Mouse (Mus musculus): ENCODE data around the gene Csnk1g2.
"Not testable (repeated sequence)": the region's sequence is repeated elsewhere in the genome, so short reads cannot be mapped to it uniquely, and the experiment has no call there.

Csnk1g2 gene

DNA sequence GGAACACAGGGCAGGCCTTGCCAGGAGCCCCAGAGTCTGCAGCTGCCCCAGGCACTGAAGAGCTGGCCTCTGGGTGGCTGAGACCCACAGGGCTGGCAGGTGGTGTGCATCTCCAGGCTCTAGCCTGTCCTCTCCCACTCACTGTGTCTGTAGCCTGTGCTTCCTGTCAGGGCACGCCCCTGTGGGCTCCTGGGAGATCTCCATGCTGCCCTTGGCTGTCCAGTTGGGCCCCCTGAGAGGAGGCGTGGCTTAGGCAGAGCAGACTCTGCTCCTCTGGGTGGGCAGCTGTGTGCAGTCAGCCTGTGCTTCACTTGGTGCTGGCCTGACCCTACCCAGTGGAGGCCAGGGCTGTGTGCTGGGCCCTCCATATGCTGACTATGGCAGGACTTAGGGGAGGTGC is 5.0 kb downstream of the Csnk1g2 start:
- DNase-seq: no peak

DNA sequence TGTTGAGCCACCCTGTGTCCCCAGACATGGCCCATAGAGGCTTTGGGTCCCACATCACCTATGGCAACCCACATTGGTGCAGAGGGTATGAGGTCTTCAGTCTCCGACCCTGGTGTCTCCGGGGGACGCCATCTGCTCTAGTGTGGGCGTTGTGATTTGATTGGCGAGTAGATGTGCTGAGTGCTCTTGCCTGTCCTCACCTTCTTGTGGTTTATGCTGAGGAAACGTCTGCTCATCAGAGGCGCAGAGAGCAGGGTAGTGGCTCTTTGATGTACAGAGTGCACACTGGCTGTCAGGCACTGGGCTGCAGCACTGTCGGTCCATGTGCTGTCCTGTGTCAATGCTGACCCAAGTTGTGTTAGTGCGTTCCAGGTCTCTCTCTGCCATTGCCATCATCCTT is 6.3 kb downstream of the Csnk1g2 start:
- DNase-seq: no peak

DNA sequence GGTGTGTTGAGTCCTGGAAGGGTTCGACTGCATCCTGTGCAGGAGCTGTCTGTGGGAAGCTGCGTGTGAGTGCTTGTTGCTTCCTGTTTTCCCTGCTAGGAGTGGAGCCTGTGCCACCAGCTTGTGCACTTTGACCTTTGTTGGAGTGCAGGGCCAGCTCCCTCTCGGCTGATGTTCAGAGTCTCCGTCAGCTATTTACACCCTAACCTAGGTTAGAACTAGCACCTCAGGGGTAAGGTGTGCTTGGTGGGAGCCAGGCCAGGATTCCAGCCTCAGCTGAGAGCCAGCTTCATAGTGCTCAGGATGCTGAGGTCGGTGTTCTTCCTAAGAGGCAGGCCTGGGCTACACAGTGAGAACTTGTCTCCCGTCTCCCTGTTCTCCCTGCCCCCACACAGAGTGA is 12.7 kb downstream of the Csnk1g2 start:
- DNase-seq: no peak

DNA sequence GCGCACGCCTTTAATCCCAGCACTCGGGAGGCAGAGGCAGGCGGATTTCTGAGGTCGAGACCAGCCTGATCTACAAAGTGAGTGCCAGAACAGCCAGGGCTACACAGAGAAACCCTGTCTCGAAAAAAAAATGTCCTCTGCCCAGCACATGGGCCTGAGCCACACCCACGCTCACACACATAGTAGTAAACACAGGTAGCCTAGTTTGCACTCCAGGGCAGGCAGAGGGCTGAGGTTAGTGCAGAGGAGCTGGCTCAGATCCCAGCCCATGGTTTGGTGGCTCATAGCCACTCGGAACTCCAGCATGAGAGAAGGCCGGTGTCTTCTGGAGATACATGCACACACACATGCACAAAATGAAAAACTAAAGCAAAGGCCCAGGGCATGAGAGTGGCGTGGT is 24.3 kb downstream of the Csnk1g2 start:
- DNase-seq: no peak

DNA sequence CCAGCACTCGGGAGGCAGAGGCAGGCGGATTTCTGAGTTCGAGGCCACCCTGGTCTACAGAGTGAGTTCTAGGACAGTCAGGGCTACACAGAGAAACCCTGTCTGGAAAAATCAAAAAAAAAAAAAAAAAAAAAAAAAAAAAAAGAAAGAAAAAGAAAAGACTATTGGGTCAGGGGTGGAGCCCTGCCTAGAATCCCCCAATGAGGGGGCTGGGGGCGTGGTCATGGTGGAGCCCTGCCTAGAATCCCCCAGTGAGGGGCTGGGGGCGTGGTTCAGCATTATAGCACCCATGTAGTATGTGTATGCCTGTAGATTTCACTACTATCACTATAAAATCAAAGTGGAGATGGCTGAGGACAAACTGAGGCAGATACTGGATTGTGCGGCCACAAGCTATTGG is 27.3 kb downstream of the Csnk1g2 start:
- DNase-seq: not testable (repeated sequence)

DNA sequence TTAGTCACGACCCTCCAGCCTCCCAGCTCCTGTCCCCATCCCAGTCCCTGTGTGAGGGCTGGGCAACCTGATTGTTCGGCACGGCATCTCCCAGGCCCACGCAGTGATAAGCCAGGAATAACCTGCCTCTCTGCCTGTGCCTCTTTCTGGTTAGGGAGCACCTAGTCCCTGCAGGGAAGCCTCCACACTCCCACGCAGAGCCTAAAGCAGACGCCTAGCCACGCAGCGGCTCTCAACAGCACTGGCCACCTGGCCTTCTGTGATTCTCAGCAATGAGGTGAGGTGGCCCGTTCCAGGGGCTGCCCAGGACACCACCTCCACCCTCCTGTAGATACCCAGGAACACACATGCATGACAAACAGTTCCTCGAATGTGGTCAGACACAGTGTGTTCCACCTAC is 27.8 kb downstream of the Csnk1g2 start:
- no peak for DNase-seq

DNA sequence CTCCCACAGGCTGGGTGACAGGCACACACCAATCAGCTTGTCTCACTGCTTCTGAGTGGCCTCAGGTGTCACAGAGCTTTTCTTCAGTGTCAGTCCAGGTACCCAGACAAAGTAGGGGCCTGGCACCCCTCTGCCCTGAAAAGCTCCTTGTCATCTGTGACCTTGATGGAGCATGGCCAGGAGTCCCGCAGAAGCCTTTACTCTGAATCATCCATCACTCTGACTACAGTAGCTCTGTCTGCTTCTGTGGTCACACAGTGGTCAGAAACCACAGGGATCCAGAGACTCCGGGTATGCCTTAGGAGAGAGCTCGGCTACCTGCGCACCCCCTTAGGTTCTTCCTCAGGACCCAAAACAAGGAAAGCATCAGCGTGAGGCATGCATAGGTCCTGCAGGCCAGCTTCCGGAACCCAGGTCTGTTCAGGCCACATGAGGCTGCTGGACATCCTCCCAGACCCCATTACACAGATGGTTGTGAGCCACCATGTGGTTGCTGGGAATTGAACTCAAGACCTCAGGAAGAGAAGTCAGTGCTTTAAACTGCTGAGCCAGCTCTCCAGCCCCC is 30.6 kb downstream of the Csnk1g2 start:
- DNase-seq: no peak

DNA sequence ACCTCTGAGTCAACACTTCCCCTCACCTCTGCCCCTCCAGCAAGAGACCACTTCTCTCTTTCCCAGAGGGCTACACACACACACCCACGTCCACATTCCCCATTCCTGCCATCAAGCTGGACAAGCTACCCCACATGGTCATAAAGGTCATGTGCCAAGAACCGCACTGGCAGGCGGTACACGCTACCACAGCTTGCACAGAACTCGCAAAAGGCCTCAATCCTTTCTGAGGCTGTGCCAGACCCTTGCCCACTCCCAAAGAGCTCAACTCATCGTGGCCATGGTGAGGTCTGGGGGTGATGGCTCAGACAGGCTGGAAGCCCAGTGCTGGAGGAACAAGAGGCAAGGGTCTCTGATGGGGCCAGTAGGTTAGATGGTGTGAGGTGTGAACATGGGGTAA is 32.2 kb downstream of the Csnk1g2 start:
- peak; percentile 43 for DNase-seq

DNA sequence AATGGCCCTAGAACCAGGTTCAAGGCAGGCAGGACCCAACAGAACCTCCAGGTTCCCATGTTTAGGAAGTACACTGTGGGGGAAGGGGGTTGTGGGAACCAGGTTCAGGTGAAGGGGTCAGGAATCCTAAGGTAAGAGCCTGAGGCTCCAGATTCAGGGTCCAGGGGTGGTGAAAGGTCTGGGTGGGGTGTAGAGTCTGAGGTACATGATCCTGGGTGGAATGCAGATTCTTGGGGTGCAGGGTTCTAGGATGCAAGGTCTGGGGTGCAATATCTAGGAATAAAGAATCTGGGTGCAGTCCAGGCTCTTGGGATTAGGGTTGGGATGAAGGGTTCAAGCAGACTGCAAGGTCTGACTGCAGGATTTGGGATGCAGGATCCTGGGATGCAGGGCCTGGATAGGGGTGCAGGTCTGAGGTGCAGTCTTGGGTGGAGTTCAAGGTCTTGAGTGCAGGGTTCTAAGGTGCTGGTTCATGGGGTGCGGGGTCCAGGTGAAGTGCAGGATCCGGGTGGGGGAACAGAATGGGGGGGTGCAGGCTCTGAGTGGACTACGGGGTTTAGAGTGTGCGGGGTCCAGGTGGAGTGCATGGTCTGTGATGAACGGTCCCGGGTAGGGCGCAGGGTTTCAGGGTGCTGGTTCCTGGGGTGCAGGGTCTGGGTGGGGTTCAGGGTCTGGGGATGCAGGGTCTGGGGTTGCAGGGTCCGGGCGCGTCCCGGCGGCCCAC is 32.9 kb downstream of the Csnk1g2 start:
- DNase-seq: no peak

DNA sequence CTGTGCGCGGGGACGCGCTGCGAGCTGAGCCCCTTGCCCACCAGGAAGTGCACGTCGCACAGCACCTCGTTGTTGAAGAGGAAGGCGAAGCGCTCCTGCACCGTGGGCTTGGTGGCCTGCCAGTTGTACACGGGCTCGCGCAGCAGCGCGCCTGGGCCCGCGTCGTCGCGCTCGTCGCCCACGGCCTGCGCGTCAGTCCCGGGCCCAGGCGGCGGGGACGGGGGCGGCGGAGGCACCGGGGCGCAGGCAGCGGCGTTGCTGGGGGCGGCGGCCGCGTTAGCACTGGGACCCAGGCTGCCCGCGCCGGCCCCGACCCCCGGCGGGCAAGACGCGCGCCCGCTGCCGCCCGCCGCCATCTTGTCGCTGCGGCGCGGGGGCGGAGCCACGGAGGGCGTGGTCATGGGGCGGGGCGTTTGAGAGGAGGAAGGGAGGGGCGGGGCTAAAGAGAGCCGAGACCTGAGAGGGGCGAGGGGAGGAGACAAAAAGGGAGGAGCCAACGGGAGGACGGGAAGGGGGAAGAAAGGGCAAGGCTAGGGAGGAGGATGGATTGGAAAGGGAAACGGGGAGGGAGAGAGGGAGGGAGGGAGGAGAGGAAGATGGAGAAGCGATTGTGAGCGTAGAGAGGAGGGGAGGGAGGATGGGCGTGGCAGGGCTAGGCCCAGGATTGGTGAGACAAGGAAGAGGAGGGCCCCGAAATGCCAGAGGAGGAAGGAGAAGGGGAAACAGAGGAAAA is 33.7 kb downstream of the Csnk1g2 start:
- peak; percentile 95 for DNase-seq

DNA sequence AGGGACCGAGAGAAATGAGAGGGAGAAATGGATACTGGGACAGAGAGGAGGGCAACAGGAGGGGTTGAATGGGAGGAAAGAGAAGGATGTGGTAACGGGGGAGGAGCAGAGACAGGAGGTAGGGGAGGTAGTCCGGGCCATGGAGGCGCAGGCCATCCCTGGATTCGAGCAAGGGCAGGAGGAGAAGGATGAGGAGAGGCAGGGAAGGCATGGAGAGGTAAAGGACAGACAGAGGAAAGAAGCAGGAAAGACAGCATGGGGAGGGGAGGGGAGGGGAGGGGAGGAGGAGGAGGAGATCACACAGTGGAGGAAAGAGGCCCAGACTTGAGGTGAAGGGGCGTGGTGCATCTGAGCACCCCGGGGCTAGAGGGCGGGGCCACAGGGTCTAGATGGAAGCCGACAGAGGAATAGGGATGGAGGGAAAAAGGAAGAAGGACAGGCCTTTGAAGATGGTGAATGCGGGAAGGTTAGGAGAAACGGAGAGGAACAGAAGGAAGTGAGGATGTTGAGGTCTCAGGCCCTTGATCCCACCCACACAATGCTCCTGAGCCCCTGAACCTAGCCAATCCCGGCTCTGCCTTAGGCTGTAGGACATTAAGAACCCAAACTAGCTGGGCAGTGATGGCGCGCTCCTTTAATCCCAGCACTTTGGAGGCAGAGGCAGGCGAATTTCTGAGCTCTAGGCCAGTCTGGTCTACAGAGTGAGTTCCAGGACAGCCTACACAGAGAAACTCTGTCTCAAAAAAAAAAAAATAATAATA is 34.4 kb downstream of the Csnk1g2 start, which contains the start of gene Btbd2:
Gene Btbd2, minus strand, starts transcription at position 209 of the 761 bp plus-strand sequence.
- peak; percentile 53 for DNase-seq

DNA sequence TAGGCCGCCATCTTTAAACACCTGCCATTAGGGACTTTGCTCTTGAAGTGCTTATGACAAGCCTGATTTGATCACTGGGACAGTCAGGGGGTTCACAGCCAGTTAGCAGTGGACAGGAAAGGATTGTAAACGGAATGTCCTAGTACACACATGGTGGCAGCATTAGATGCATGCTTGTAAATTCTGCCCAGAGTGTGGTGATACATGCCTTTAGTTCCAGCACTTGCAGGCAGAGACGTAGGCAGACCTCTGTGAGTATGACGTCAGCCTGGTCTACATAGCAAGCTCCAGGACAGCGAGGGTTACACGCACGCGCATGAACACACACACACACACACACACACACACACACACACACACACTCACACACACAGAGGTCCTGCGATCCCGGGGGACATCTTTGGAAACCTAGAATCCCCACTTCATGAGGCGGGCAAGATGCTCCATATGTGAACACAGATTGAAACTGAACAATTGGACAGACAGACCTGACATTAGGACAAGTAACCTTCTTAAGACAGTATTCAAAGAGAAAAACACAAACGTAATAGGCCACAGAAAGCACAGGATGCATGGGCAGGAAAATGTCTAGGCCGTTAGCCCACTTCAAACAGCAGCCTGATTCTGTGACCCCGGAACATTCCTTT is 35.7 kb downstream of the Csnk1g2 start:
- no peak for DNase-seq

DNA sequence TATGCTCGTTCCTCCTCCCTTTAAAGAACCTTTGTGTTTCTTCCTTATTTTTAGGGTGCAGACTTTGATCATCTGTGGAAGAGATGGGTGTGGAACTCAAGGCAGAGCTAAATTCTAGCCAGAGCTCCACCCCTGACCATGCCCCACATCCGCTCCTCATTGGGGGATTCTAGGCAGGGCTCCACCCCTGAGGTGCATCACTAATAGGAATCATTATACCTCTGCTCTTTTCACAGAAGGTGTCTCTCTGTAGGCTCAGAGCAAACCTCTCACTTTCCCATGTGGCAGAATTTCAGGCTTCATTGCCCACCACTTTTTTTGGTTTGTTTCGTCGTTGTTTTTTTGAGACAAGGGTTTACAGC is 36.2 kb downstream of the Csnk1g2 start:
- no peak for DNase-seq

DNA sequence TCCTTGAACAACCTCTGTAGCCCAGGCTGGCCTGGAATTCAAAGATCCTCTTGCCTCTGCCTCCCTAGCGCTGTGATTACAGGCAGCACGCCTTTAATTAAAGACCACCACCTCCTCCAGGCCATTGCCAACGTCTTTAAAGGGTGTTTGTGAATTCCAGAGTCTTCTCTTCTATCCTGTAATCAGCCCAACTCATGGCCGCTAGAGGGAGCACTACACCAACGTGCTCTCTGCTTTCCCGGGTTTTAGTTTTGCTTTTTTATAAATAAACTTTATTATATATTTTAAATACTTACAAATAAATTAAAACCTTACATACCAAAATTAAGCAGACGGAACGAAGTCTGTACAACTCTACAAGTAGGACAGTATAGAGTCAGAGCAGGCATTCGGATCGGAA is 36.6 kb downstream of the Csnk1g2 start:
- peak; percentile 68 for DNase-seq

DNA sequence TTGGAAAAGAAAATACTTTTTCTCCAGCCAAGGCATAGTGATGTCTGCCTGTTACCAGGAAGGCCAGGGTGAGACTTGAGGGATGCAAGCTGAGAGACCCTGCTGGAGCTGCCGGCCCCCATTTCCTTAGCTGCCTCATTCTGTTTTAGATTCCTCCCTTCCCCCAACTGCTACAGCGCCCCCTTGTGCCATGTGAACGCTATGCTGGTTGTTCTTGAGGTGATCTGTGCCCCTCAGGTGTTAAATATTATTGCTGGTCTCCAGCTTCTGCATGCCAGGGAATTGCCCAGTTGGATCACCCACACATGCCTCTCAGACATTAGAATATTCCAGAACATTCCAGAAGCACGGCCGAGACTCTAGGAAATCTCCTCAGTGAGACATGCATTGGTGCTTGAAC is 38.5 kb downstream of the Csnk1g2 start:
- no peak for DNase-seq

DNA sequence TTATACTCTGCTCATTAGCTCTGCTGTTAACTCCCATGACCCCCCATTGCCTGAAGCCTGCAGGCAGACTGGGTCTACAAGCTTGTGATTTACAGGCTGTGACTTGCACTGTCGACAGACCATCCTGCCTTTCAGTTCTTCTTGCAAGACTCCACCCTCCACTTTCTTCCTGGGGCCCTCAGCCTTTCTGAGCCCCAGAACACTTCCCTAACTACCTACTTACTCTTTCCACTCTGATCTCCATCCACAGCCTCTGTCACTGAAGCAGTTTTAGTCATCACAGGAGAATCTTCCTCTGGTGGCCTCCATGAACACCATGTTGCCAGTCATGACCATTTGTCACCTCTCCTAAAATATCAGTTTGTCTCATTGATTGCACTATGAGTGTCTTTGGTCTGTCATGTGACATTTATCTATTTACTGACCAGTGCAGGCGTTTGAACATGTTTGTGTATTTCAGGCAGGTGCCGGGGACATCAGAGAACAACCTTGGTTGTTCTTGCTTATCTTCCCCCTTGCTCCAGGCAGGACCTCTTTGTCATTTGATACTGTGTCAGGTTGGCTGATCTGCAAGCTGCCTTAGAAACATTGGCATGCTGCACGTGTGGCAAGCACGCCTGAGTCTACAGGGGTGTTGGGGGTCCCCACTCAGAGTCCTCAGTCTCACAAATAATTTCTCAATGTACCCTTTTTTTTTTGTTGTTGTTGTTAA is 41.0 kb downstream of the Csnk1g2 start:
- no peak for DNase-seq

DNA sequence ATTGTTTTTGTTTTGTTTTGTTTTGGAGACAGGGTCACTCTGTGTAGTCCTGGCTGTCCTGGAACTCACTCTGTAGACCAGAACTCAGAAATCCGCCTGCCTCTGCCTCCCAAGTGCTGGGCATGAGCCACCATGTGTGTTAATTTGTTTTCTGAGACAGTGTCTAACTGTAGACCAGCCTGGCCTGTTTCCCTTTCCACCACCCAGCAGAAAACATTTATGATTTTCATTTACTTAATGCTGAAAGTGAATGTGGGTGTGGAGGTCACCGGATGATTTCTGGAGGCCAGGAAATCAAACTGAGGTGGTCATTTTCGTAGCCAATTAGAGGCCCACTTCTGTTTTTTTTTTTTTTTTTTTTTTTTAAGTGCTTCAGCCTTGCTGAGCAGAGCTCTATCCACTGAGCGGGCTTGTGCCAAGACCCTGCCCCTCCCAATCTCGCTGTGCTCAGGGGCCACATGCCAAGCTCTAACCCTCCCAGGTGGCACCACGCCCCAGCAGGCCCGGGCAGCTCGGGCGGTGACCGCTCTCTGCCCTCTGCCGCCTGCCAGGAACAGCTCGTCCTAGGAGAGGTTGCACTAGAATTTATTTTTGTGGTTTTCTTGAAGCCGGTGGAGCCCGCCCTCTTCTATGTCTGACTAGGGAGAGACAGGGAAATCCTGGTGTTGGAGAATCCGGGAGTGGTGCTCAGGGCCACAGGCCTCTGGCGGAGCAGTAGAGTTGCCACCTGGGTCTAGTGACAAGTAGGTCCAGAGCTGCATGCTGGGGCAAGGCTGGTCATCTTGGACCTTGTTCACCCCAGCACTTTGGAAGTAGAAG is 41.8 kb downstream of the Csnk1g2 start:
- DNase-seq: peak; percentile 73

DNA sequence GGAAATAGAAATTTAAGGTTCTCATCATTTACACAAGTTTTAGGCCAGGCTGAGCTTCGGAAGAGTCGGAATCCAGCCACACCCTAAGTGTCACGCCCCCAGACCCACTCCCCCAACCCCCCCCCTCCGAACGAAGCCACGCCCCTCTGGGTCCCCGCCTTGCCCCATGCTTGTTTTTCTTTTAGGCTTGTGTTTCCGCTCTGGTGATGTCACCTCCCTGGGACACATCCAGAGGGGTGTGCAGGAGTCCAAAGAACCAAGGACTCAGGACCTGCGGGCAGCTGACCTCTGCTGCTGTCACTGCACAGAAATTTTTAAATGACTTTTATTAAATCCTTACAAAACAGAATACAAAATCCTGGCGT is 42.4 kb downstream of the Csnk1g2 start:
- no peak for DNase-seq

DNA sequence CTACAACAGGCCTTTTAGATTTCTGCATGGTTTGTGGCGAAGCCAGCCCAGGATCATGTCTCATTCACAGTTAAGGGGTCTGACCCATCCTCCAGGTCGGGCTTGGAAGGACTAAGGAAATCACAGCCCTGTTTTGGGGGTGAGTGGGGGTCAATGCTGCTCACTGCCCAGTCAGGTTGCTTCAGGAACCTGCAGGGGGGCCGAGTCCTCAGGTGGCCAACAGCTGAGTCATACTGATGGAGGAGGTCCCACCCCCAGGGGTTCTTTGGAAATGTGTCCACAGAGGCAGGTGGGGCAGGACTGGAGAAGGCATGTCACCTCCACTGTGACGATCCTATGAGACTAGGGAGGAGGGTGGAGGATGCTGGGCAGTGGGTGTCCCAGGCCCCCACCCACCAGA is 42.8 kb downstream of the Csnk1g2 start:
- DNase-seq: peak; percentile 48

DNA sequence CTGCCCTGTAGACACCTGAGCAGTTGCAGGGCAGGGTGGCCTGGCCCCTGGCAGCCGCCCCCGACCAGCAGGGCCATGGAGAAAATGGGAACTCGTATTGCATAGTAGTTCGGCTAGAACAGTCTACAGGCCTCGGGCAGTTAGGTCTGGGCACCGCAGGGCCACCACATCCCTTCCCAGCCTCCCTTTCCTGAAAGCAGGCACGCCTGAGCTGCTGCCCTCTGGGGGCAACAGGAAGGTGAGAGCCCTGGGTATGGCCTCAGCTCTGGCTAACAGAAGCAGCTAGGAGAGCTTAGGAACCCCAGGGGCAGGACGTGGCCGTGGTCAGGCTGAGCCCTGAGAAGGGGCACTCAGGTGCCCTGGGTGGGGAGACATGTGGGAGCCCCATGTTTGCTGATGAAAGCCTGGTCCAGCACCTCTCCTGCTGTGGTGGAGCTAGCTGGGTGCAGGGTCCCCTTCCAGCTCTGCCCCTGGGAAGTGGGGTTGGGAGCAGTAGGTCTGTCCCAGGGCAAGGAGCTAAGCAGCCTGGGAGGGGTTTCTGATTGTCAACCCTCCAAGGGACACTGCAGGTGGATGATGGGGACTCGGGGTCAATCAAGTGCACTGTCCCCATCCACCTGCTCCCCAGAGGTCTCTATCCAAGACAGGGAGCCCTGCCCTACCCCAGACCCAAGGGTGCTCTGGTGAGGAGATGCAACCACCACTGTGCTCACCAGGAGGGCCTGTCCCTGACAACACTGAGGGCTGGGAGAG is 43.5 kb downstream of the Csnk1g2 start:
- no peak for DNase-seq
